Mouse (Mus musculus) gastrocnemius, adult 18-20 months (tissue): Measurements from ENCODE around the gene 4933405L10Rik. TPM values are rescaled to one million over a fixed set of nuclear protein-coding genes. Genes with fewer than 3 reads are reported as not detected.
A peak's percentile ranks its signal among the peaks of the same experiment; 100 is the strongest.

Experiments
- DNase-seq: peaks from one replicate; pipeline ENCODE4 v3.0.0; 2021; ENCODE audit warnings: low spot score
- long read RNA-seq, 2 experiments: library from polyadenylated mRNA; stranded (forward); transcript quantifications; one replicate each; pipeline ENCODE4 v2.0.0; 2021
- total RNA-seq, 2 experiments: library from RNA; stranded (reverse); gene quantifications; 2 replicates each; pipeline ENCODE4 v1.2.3; 2021

Gene 4933405L10Rik
- not detected for total RNA-seq
- long read RNA-seq, experiment 1, result 0 reads
- long read RNA-seq, experiment 2, result 0 reads

- peak; percentile 92 for DNase-seq
Observed at GRCm38 (mm10) chr8:105707498-105708403, at the start of gene 4933405L10Rik, which contains the start of gene Enkd1. 4933405L10Rik (plus strand) TSS chr8:105707655. Enkd1 (minus strand) TSS chr8:105708210.

GRCm38 (mm10) chr8:105661167-105661566 is 46.3 kb upstream of the 4933405L10Rik start:
- DNase-seq, result peak; percentile 28

- DNase-seq, result no peak
Observed at GRCm38 (mm10) chr8:105677891-105678290, 29.6 kb upstream of the 4933405L10Rik start.

- no peak for DNase-seq
Observed at GRCm38 (mm10) chr8:105685325-105685724, 22.1 kb upstream of the 4933405L10Rik start.

GRCm38 (mm10) chr8:105685796-105686308 is 21.6 kb upstream of the 4933405L10Rik start, which contains the start of gene Carmil2:
Carmil2 (plus strand) TSS chr8:105686274.
- DNase-seq, result peak; percentile 70

- no peak for DNase-seq
Observed at GRCm38 (mm10) chr8:105686551-105686950, 20.9 kb upstream of the 4933405L10Rik start.

- DNase-seq, result no peak
Observed at GRCm38 (mm10) chr8:105687512-105687911, 19.9 kb upstream of the 4933405L10Rik start.

- no peak for DNase-seq
Observed at GRCm38 (mm10) chr8:105688242-105688752, 19.2 kb upstream of the 4933405L10Rik start.

GRCm38 (mm10) chr8:105689256-105689982 is 18.0 kb upstream of the 4933405L10Rik start:
- no peak for DNase-seq

- DNase-seq, result no peak
Observed at GRCm38 (mm10) chr8:105689983-105690360, 17.5 kb upstream of the 4933405L10Rik start.

- DNase-seq, result no peak
Observed at GRCm38 (mm10) chr8:105690978-105691377, 16.5 kb upstream of the 4933405L10Rik start.

- no peak for DNase-seq
Observed at GRCm38 (mm10) chr8:105692449-105693182, 14.8 kb upstream of the 4933405L10Rik start.

- DNase-seq, result peak; percentile 52
Observed at GRCm38 (mm10) chr8:105693648-105694047, 13.8 kb upstream of the 4933405L10Rik start.

GRCm38 (mm10) chr8:105694051-105694799 is 13.2 kb upstream of the 4933405L10Rik start:
- DNase-seq, result no peak

GRCm38 (mm10) chr8:105695080-105695780 is 12.2 kb upstream of the 4933405L10Rik start:
- no peak for DNase-seq

GRCm38 (mm10) chr8:105697196-105697780 is 10.2 kb upstream of the 4933405L10Rik start:
- no peak for DNase-seq

- DNase-seq, result no peak
Observed at GRCm38 (mm10) chr8:105698734-105699133, 8.7 kb upstream of the 4933405L10Rik start.

- DNase-seq, result no peak
Observed at GRCm38 (mm10) chr8:105699488-105700215, 7.8 kb upstream of the 4933405L10Rik start.
